Mouse (Mus musculus) cerebellum, adult 9-11 months (tissue): ENCODE measurements around the gene Sox4.

Experiments
- DNase-seq: peaks from one replicate; pipeline ENCODE4 v3.0.0; 2022

The Sox4 gene

GRCm38 (mm10) chr13:28953581-28953991 lies at the start of gene Sox4:
Gene Sox4, minus strand, starts transcription at chr13:28953713.
- peak; percentile 89 for DNase-seq

GRCm38 (mm10) chr13:28991899-28992664 lies 38.6 kb upstream of the Sox4 start:
- DNase-seq = no peak

GRCm38 (mm10) chr13:28988751-28989703 lies 35.5 kb upstream of the Sox4 start:
- no peak for DNase-seq

- no peak for DNase-seq
Observed at GRCm38 (mm10) chr13:28980681-28981080, 27.2 kb upstream of the Sox4 start.

GRCm38 (mm10) chr13:28975011-28975410 lies 21.5 kb upstream of the Sox4 start:
- no peak for DNase-seq

- DNase-seq = no peak
Observed at GRCm38 (mm10) chr13:28974597-28974996, 21.1 kb upstream of the Sox4 start.

GRCm38 (mm10) chr13:28960916-28961315 lies 7.4 kb upstream of the Sox4 start:
- no peak for DNase-seq

GRCm38 (mm10) chr13:28959458-28959978 lies 6.0 kb upstream of the Sox4 start:
- peak; percentile 92 for DNase-seq

- no peak for DNase-seq
Observed at GRCm38 (mm10) chr13:28959068-28959440, 5.5 kb upstream of the Sox4 start.

GRCm38 (mm10) chr13:28958211-28959067 lies 4.9 kb upstream of the Sox4 start:
- DNase-seq = peak; percentile 77

GRCm38 (mm10) chr13:28957765-28958164 lies 4.3 kb upstream of the Sox4 start:
- peak; percentile 93 for DNase-seq

GRCm38 (mm10) chr13:28952576-28953571 lies 639 bp downstream of the Sox4 start:
- DNase-seq = peak; percentile 60

- DNase-seq = peak; percentile 43
Observed at GRCm38 (mm10) chr13:28951691-28952575, 1.6 kb downstream of the Sox4 start.

GRCm38 (mm10) chr13:28950623-28951491 lies 2.7 kb downstream of the Sox4 start:
- peak; percentile 45 for DNase-seq

- DNase-seq = no peak
Observed at GRCm38 (mm10) chr13:28950266-28950622, 3.3 kb downstream of the Sox4 start.

GRCm38 (mm10) chr13:28949279-28949915 lies 4.1 kb downstream of the Sox4 start:
- DNase-seq = no peak

- peak; percentile 20 for DNase-seq
Observed at GRCm38 (mm10) chr13:28948541-28948940, 5.0 kb downstream of the Sox4 start.

GRCm38 (mm10) chr13:28947740-28948441 lies 5.6 kb downstream of the Sox4 start:
- DNase-seq = no peak
